Mouse (Mus musculus) gastrocnemius, postnatal 25 days (tissue): ENCODE measurements around the gene Naaladl1. TPM values are rescaled to one million over a fixed set of nuclear protein-coding genes. Genes with fewer than 3 reads are reported as not detected.
A peak's percentile ranks its signal among the peaks of the same experiment; 100 is the strongest.

ENCODE experiments used
- DNase-seq: peaks from one replicate; pipeline ENCODE4 v3.0.0; 2022
- long read RNA-seq, 2 experiments: library from polyadenylated mRNA; stranded (forward); transcript quantifications; one replicate each; pipeline ENCODE4 v2.0.0; 2021
- total RNA-seq, 2 experiments: library from RNA; stranded (reverse); gene quantifications; 1 replicate in 1 of 2; 2 replicates in 1 of 2; pipeline ENCODE4 v1.2.3; 2021

Gene Naaladl1
- not detected for total RNA-seq
- long read RNA-seq, experiment 1 = 0 reads
- long read RNA-seq, experiment 2 = 0 reads

- no peak for DNase-seq
These were observed at the start of gene Naaladl1 for GRCm38 (mm10) chr19:6105586-6105985. Gene Naaladl1 (plus strand): TSS chr19:6105782.

GRCm38 (mm10) chr19:6056696-6057095, 48.9 kb upstream of the Naaladl1 start:
- no peak for DNase-seq

- DNase-seq = peak; percentile 98
These were observed 48.1 kb upstream of the Naaladl1 start, which contains the start of the genes Mrpl49 and Fau for GRCm38 (mm10) chr19:6057313-6058096. Gene Mrpl49 (minus strand): TSS chr19:6057785. Gene Fau (plus strand): TSS chr19:6057844.

- no peak for DNase-seq
These were observed 47.1 kb upstream of the Naaladl1 start for GRCm38 (mm10) chr19:6058513-6058912.

GRCm38 (mm10) chr19:6058966-6059365, 46.6 kb upstream of the Naaladl1 start:
- DNase-seq = no peak

GRCm38 (mm10) chr19:6061021-6061533, 44.5 kb upstream of the Naaladl1 start, which contains the start of gene Znhit2:
Gene Znhit2 (plus strand): TSS chr19:6061192.
- DNase-seq = peak; percentile 94

- no peak for DNase-seq
These were observed 43.8 kb upstream of the Naaladl1 start for GRCm38 (mm10) chr19:6061641-6062302.

GRCm38 (mm10) chr19:6062418-6062817, 43.2 kb upstream of the Naaladl1 start:
- no peak for DNase-seq

- no peak for DNase-seq
These were observed 42.5 kb upstream of the Naaladl1 start for GRCm38 (mm10) chr19:6063081-6063480.

- DNase-seq = no peak
These were observed 39.0 kb upstream of the Naaladl1 start for GRCm38 (mm10) chr19:6066571-6066970.

- DNase-seq = peak; percentile 51
These were observed 38.4 kb upstream of the Naaladl1 start for GRCm38 (mm10) chr19:6067011-6067723.

- DNase-seq = peak; percentile 90
These were observed 37.7 kb upstream of the Naaladl1 start, which contains the start of gene Tm7sf2 for GRCm38 (mm10) chr19:6067724-6068415. Gene Tm7sf2 (minus strand): TSS chr19:6068373.

GRCm38 (mm10) chr19:6068951-6069350, 36.6 kb upstream of the Naaladl1 start:
- no peak for DNase-seq

GRCm38 (mm10) chr19:6069851-6070250, 35.7 kb upstream of the Naaladl1 start:
- DNase-seq = no peak

- DNase-seq = no peak
These were observed 34.9 kb upstream of the Naaladl1 start for GRCm38 (mm10) chr19:6070571-6071250.

- no peak for DNase-seq
These were observed 34.3 kb upstream of the Naaladl1 start for GRCm38 (mm10) chr19:6071261-6071660.

- DNase-seq = no peak
These were observed 31.7 kb upstream of the Naaladl1 start for GRCm38 (mm10) chr19:6073889-6074288.

GRCm38 (mm10) chr19:6076564-6077393, 28.8 kb upstream of the Naaladl1 start, which contains the start of gene Vps51:
Gene Vps51 (minus strand): TSS chr19:6077231.
- peak; percentile 83 for DNase-seq

- no peak for DNase-seq
These were observed 25.6 kb upstream of the Naaladl1 start, which contains the start of gene Tmem262 for GRCm38 (mm10) chr19:6079983-6080480. Gene Tmem262 (plus strand): TSS chr19:6080033.

GRCm38 (mm10) chr19:6082156-6082555, 23.4 kb upstream of the Naaladl1 start, which contains the start of gene Gm28374:
Gene Gm28374 (minus strand): TSS chr19:6082256.
- no peak for DNase-seq
